Mouse (Mus musculus): ENCODE results near the gene Gid8. TPM values are rescaled to one million over a fixed set of nuclear protein-coding genes. Genes with fewer than 3 reads are reported as not detected.
A peak's percentile ranks its signal among the peaks of the same experiment; 100 is the strongest.

Gene Gid8
- total RNA-seq (2014; fragmentation: Nextera tagmentation) (88.4 and 102 TPM in 2 replicates), total RNA-seq (2017) (124 and 144 TPM in 2 replicates)

GRCm38 (mm10) chr2:180709923-180710272 is at the start of gene Gid8, which contains the start of gene Dido1:
Gene Gid8 (plus strand): TSS chr2:180710117.
Gene Dido1 (minus strand): TSS chr2:180709999.
- ATAC-seq (replicated peaks; ENCODE audit: low FRiP score, low TSS enrichment, poor library complexity, severe bottlenecking) = peak; percentile 66

- ATAC-seq (replicated peaks; ENCODE audit: low FRiP score, low TSS enrichment, poor library complexity, severe bottlenecking) = no peak
Observed at GRCm38 (mm10) chr2:180660521-180660920, 49.4 kb upstream of the Gid8 start.

GRCm38 (mm10) chr2:180662008-180662407 is 47.9 kb upstream of the Gid8 start:
- no peak for ATAC-seq (replicated peaks; ENCODE audit: low FRiP score, low TSS enrichment, poor library complexity, severe bottlenecking)

GRCm38 (mm10) chr2:180676706-180677105 is 33.2 kb upstream of the Gid8 start:
- no peak for ATAC-seq (replicated peaks; ENCODE audit: low FRiP score, low TSS enrichment, poor library complexity, severe bottlenecking)

- ATAC-seq (replicated peaks; ENCODE audit: low FRiP score, low TSS enrichment, poor library complexity, severe bottlenecking) = peak; percentile 78
Observed at GRCm38 (mm10) chr2:180678609-180679140, 31.2 kb upstream of the Gid8 start.

- no peak for ATAC-seq (replicated peaks; ENCODE audit: low FRiP score, low TSS enrichment, poor library complexity, severe bottlenecking)
Observed at GRCm38 (mm10) chr2:180681225-180681624, 28.7 kb upstream of the Gid8 start.

- peak; percentile 76 for ATAC-seq (replicated peaks; ENCODE audit: low FRiP score, low TSS enrichment, poor library complexity, severe bottlenecking)
Observed at GRCm38 (mm10) chr2:180683524-180683923, 26.4 kb upstream of the Gid8 start.

- ATAC-seq (replicated peaks; ENCODE audit: low FRiP score, low TSS enrichment, poor library complexity, severe bottlenecking) = 0 out of 2 replicates have a peak, but pooled peaks have one; percentile 34
Observed at GRCm38 (mm10) chr2:180684031-180684430, 25.9 kb upstream of the Gid8 start.

- ATAC-seq (replicated peaks; ENCODE audit: low FRiP score, low TSS enrichment, poor library complexity, severe bottlenecking) = no peak
Observed at GRCm38 (mm10) chr2:180689841-180690240, 20.1 kb upstream of the Gid8 start.

- peak; percentile 73 for ATAC-seq (replicated peaks; ENCODE audit: low FRiP score, low TSS enrichment, poor library complexity, severe bottlenecking)
Observed at GRCm38 (mm10) chr2:180692630-180693029, 17.3 kb upstream of the Gid8 start.

- no peak for ATAC-seq (replicated peaks; ENCODE audit: low FRiP score, low TSS enrichment, poor library complexity, severe bottlenecking)
Observed at GRCm38 (mm10) chr2:180695176-180695575, 14.7 kb upstream of the Gid8 start.

GRCm38 (mm10) chr2:180700457-180700856 is 9.5 kb upstream of the Gid8 start:
- ATAC-seq (replicated peaks; ENCODE audit: low FRiP score, low TSS enrichment, poor library complexity, severe bottlenecking) = no peak

GRCm38 (mm10) chr2:180701053-180701766 is 8.7 kb upstream of the Gid8 start:
- ATAC-seq (replicated peaks; ENCODE audit: low FRiP score, low TSS enrichment, poor library complexity, severe bottlenecking) = 0 out of 2 replicates have a peak, but pooled peaks have one; percentile 6

- ATAC-seq (replicated peaks; ENCODE audit: low FRiP score, low TSS enrichment, poor library complexity, severe bottlenecking) = peak; percentile 85
Observed at GRCm38 (mm10) chr2:180701767-180702621, 7.9 kb upstream of the Gid8 start.

- ATAC-seq (replicated peaks; ENCODE audit: low FRiP score, low TSS enrichment, poor library complexity, severe bottlenecking) = no peak
Observed at GRCm38 (mm10) chr2:180702701-180703149, 7.2 kb upstream of the Gid8 start.

GRCm38 (mm10) chr2:180703175-180703574 is 6.7 kb upstream of the Gid8 start:
- ATAC-seq (replicated peaks; ENCODE audit: low FRiP score, low TSS enrichment, poor library complexity, severe bottlenecking) = no peak

GRCm38 (mm10) chr2:180703645-180704359 is 6.1 kb upstream of the Gid8 start:
- no peak for ATAC-seq (replicated peaks; ENCODE audit: low FRiP score, low TSS enrichment, poor library complexity, severe bottlenecking)

GRCm38 (mm10) chr2:180704591-180704990 is 5.3 kb upstream of the Gid8 start:
- no peak for ATAC-seq (replicated peaks; ENCODE audit: low FRiP score, low TSS enrichment, poor library complexity, severe bottlenecking)

- no peak for ATAC-seq (replicated peaks; ENCODE audit: low FRiP score, low TSS enrichment, poor library complexity, severe bottlenecking)
Observed at GRCm38 (mm10) chr2:180705066-180705465, 4.9 kb upstream of the Gid8 start.
